Mouse (Mus musculus) intestine, postnatal 0 days (tissue): ENCODE results near the gene Cux1. TPM values are rescaled to one million over a fixed set of nuclear protein-coding genes. Genes with fewer than 3 reads are reported as not detected.

Experiments
- ATAC-seq: fragments of 200-750 bp; cut with Nextera tagmentation; 2 replicates; pipeline ENCODE4 v1.8.0; 2017; ENCODE audit warnings: mild to moderate bottlenecking, moderate TSS enrichment, moderate library complexity
- H3K27ac ChIP-seq: fragments of 300-500 bp; sonication (generic); 2 replicates; pipeline ENCODE4 v1.5.1; 2014; ENCODE audit warnings: mild to moderate bottlenecking, low read depth, low read length, moderate library complexity
- H3K27me3 ChIP-seq: fragments of 300-500 bp; sonication (generic); replicated peaks from 2 replicates; pipeline ENCODE4 v1.6.1; 2014; ENCODE audit warnings: low read length, mixed read lengths; ENCODE audit not compliant: control insufficient read depth, insufficient read depth
- H3K36me3 ChIP-seq: fragments of 300-500 bp; sonication (generic); 2 replicates; pipeline ENCODE4 v1.6.1; 2014; ENCODE audit warnings: mild to moderate bottlenecking, moderate library complexity; ENCODE audit not compliant: control insufficient read depth, insufficient read depth
- H3K4me1 ChIP-seq: fragments of 300-500 bp; sonication (generic); replicated peaks from 2 replicates; pipeline ENCODE4 v1.6.1; 2014; ENCODE audit warnings: antibody characterized with exemption, low read length, mixed read lengths; ENCODE audit not compliant: control insufficient read depth, insufficient read depth
- H3K4me2 ChIP-seq: fragments of 300-500 bp; sonication (generic); replicated peaks from 2 replicates; pipeline ENCODE4 v1.6.1; 2014; ENCODE audit warnings: low read depth, mild to moderate bottlenecking, moderate library complexity
- H3K4me3 ChIP-seq: fragments of 300-500 bp; sonication (generic); 2 replicates; pipeline ENCODE4 v1.5.1; 2014; ENCODE audit warnings: low read depth, low read length
- H3K9ac ChIP-seq: fragments of 300-500 bp; sonication (generic); 2 replicates; pipeline ENCODE4 v1.6.1; 2014; ENCODE audit warnings: mild to moderate bottlenecking, low read depth, low read length
- H3K9me3 ChIP-seq: fragments of 300-500 bp; sonication (generic); 2 replicates; pipeline ENCODE4 v1.6.1; 2016; ENCODE audit warnings: mixed run types; ENCODE audit not compliant: control insufficient read depth
- CTCF ChIP-seq: sonication (generic); IDR thresholded peaks from 2 replicates; pipeline ENCODE4 v1.5.1; 2016; ENCODE audit warnings: low read depth, mild to moderate bottlenecking, control low read depth, antibody characterized with exemption, moderate library complexity
- WGBS: fragments of 180-500 bp; shearing (Covaris S2); extraction: QIAGEN DNeasy Blood & Tissue Kit; methylation state at CpG from one replicate; pipeline ENCODE4 v1.1.7; 2014; 5-methylcytosine and 5-hydroxymethylcytosine counted together
- polyA plus RNA-seq: library from polyadenylated mRNA; unstranded; fragments of >200 nt; fragmentation: Nextera tagmentation; extraction: Ambion mirVana; gene quantifications from 2 replicates; pipeline ENCODE4 v1.2.1, GENCODE M21; 2015

Cux1 gene
- polyA plus RNA-seq, 1 experiment from 2014 or later: 29.4 TPM

DNA sequence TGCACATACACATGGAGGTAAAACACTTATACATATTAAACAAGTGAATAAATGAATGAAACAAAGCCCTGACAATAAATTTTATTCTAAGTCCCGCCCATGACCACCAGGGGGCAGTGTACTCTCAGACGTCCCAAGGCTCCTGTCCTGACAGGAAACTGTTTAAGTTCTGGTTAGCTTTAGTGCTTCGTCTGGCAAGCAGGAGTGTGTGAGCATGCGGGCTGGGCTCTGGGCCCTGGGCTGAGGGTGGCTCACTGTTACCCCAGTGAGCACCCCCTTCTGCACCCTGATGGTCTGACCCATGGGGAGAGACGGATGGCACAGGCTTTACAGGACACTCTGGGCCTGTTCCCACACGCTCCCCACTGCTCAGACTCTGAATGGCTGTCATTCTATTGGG, 308.4 kb downstream of the Cux1 start:
- Histone ChIP-seq H3K36me3 (peaks cover 10% of the 10 kb centered on the region; the same call in 1 of the 2 replicates), H3K9ac (no peak overlapping the region), H3K4me3 (no peak overlapping the region), H3K4me2 (no peak overlapping the region), H3K27me3 (no peaks in the 10 kb centered on the region), H3K9me3 (no peaks in the 10 kb centered on the region), H3K27ac (no peak overlapping the region), H3K4me1 (peaks cover 4% of the 10 kb centered on the region; the same call in 1 of the 2 replicates)
- 31% methylated on average over 6 of the region's 6 CpGs for WGBS
- peak; percentile 88 for TF ChIP-seq CTCF
- ATAC-seq: no peak

DNA sequence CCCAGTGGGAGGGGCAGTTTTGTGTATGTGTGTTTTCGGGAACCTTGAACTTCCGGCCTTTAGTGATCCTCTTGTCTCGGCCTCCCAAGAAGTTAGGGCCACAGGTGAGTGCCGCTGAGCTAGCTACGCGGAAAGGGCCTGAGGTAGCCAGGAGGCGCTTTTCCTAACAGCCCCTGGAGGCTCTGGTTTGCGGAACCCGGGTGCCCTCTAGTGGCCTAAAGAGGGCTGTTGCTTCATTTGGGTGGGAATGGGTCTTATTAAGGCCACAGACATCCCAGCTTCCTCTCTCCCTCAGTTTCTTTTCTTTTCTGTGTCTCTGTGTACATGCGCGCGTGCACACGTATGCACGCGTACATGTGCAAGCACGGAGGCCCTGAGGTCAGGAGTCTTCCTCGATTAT, 314.4 kb downstream of the Cux1 start:
- TF ChIP-seq CTCF: peak; percentile 96
- no peaks in the 10 kb centered on the region for H3K4me1 ChIP-seq
- H3K27me3 ChIP-seq: no peaks in the 10 kb centered on the region
- H3K36me3 ChIP-seq: peaks cover 21% of the 10 kb centered on the region
- H3K27ac ChIP-seq: no peak overlapping the region
- H3K4me2 ChIP-seq: no peak overlapping the region
- H3K9ac ChIP-seq: no peak overlapping the region
- ATAC-seq: peak; percentile 46
- WGBS: 24% methylated on average over 17 of the region's 17 CpGs
- no peaks in the 10 kb centered on the region for H3K9me3 ChIP-seq
- H3K4me3 ChIP-seq: no peak overlapping the region

DNA sequence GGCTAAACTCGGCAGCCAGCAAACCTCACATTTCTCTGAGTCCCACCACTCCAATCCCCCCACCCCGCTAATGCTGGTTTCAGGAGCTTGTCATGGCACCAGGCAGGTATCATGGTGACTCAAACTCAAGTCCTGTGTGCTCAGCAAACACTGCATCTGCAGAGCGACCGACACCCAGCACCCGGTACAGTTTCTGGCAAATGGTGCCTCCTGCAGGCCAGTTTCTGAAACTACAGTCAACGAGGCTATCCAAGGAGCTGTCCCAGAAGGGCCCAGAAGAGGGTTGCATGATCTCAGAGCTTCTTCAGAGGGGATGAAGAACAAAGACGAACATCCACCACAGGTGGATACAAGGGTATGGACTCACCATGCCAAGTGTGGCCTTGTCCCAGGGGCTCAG, 316.3 kb downstream of the Cux1 start:
- Histone ChIP-seq H3K27ac (no peak overlapping the region), H3K27me3 (no peaks in the 10 kb centered on the region), H3K9ac (no peak overlapping the region), H3K4me1 (no peaks in the 10 kb centered on the region), H3K4me2 (no peak overlapping the region), H3K4me3 (no peak overlapping the region), H3K9me3 (no peaks in the 10 kb centered on the region), H3K36me3 (peaks cover 11% of the 10 kb centered on the region)
- 55% methylated on average over 7 of the region's 7 CpGs for WGBS
- peak; percentile 73 for TF ChIP-seq CTCF
- no peak for ATAC-seq

DNA sequence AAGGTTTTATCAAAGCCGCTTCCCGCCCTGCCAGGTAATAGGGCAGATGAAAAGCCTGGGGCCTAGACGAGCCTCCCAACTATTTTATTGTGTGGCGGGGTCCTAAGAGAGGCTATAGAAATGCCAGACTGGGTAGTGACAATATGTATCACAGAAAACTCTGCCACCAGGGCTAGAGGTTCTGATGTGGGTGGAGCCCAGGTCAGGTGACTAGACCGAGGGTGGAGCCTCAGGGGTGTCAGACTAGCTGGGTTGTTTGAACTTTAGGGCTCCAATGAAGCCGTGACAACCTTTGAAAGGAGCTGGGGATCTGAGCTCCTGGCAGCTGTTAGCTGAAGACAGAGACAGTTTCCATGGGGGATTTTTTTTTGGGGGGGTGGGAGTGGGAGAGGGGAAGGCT, 318.8 kb downstream of the Cux1 start:
- WGBS: 63% methylated on average over 6 of the region's 6 CpGs
- no peak for TF ChIP-seq CTCF
- ATAC-seq: no peak

DNA sequence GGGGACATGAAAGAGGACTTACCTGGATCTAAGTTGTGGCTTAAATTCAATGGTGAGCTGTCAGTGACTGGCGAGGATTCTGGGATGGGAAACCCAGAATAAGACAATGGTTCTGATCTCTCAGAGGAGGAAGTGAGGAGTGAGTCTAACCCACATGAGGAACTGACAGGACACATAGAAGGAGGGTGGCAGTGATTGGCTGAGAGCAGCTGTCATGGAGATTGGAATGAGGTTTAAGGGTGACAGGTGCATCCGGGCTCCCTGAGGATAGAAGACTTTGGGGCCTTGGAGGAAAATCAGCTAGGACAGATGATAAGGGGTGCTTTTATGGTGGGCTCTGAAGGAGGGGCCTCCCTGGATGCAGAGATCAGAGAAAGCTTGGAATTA, 320.8 kb downstream of the Cux1 start, which contains the start of gene Sh2b2:
Gene Sh2b2 (minus strand): TSS at position 105 of the 387 bp plus-strand sequence.
- H3K4me2 ChIP-seq: peak within 1 kb of the TSS; percentile 99
- 83% methylated on average over 2 of the region's 2 CpGs for whole genome bisulfite sequencing
- peaks cover 10% of the 10 kb centered on the region for H3K27me3 ChIP-seq
- no peaks in the 10 kb centered on the region for H3K4me1 ChIP-seq
- H3K4me3 ChIP-seq: peak within 1 kb of the TSS; percentile 68; the same call in 1 of the 2 replicates
- H3K27ac ChIP-seq: peak within 1 kb of the TSS; percentile 35; the same call in 1 of the 2 replicates
- no peak for ATAC-seq
- no peaks in the 10 kb centered on the region for H3K9me3 ChIP-seq
- H3K36me3 ChIP-seq: 0 out of 2 replicates have a peak, but pooled peaks cover 3% of the 10 kb centered on the region
- H3K9ac ChIP-seq: no peak within 1 kb of the TSS
- TF ChIP-seq CTCF: no peak

More for the DNA sequence above, 318.8 kb downstream of the Cux1 start:
- Histone ChIP-seq H3K36me3 (peaks cover 11% of the 10 kb centered on the region; the same call in 1 of the 2 replicates), H3K4me2 (no peak overlapping the region), H3K4me1 (no peaks in the 10 kb centered on the region), H3K9me3 (no peaks in the 10 kb centered on the region), H3K27ac (no peak overlapping the region), H3K9ac (no peak overlapping the region), H3K4me3 (no peak overlapping the region), H3K27me3 (peaks cover 6% of the 10 kb centered on the region)

DNA sequence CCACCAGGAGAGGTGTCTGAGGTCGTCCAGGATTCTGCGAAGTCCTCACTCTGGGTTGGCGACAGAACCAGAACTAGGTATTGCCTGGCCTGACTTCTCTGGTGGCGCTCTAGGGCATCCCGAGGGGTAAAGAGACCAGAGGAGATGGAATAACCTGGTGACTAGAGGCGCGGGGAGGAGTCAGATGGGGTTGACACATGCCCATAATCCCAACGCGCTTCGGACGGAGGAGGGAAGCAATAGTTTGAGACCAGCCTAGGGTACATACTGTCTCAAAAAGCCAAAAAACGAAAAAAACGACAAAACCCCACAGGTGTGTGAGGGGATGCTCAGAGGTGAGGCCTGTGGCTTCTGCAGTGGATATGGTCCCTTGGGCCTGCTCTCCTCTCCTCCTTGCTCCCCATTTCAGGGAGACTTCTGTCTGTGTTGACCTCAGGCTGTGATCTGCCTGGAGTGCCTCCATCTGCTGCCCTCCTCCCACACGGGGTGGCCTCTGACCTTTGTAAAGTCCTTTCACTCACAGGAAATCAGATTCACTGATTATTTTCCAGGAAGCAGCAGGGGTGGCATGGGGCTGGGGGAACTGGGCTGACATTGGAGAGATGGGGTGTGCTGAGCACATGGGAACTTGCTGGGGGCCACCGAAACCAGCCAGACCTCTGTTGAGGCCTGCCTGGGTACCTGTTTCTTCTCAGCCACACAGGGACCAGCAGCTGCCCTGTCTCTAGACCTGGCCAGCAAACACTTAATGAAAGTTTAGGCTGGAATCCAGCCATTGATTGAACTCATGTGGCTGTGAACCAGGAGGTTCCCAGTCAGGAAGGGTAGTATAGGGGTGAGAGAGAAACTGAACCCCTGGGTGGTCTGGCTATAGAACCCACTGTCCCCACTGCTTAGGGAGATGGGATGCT, 321.5 kb downstream of the Cux1 start:
- H3K4me3 ChIP-seq: peak overlapping the region; percentile 68; the same call in 1 of the 2 replicates
- no peaks in the 10 kb centered on the region for H3K36me3 ChIP-seq
- WGBS: 29% methylated on average over 15 of the region's 15 CpGs
- ATAC-seq: no peak
- H3K27ac ChIP-seq: peak overlapping the region; percentile 35; the same call in 1 of the 2 replicates
- peak overlapping the region; percentile 99 for H3K4me2 ChIP-seq
- no peaks in the 10 kb centered on the region for H3K9me3 ChIP-seq
- 0 out of 2 replicates have a peak, but pooled peaks have one; percentile 17 for TF ChIP-seq CTCF
- H3K4me1 ChIP-seq: no peaks in the 10 kb centered on the region
- H3K27me3 ChIP-seq: peaks cover 10% of the 10 kb centered on the region
- no peak overlapping the region for H3K9ac ChIP-seq
